Mouse (Mus musculus) lung, embryonic 16.5 days (tissue): Measurements from ENCODE around the gene Sdccag8. TPM values are rescaled to one million over a fixed set of nuclear protein-coding genes. Genes with fewer than 3 reads are reported as not detected.
A peak's percentile ranks its signal among the peaks of the same experiment; 100 is the strongest.

ENCODE experiments used
- ATAC-seq: fragments of 200-750 bp; cut with Nextera tagmentation; 2 replicates; pipeline ENCODE4 v1.8.0; 2017; ENCODE audit warnings: low read depth, mild to moderate bottlenecking, moderate library complexity
- H3K27ac ChIP-seq: fragments of 300-500 bp; sonication (generic); 2 replicates; pipeline ENCODE4 v1.5.1; 2014; ENCODE audit warnings: mild to moderate bottlenecking, control low read depth, low read length
- H3K27me3 ChIP-seq: fragments of 300-500 bp; sonication (generic); 2 replicates; pipeline ENCODE4 v1.6.1; 2014; ENCODE audit warnings: low read depth, low read length, mixed read lengths; ENCODE audit not compliant: control insufficient read depth, insufficient read depth
- H3K36me3 ChIP-seq: fragments of 300-500 bp; sonication (generic); 2 replicates; pipeline ENCODE4 v1.6.1; 2014; ENCODE audit warnings: low read length; ENCODE audit not compliant: control insufficient read depth, insufficient read depth
- H3K4me1 ChIP-seq: fragments of 300-500 bp; sonication (generic); replicated peaks from 2 replicates; pipeline ENCODE4 v1.6.1; 2014; ENCODE audit warnings: low read length, mixed read lengths; ENCODE audit not compliant: control insufficient read depth, insufficient read depth
- H3K4me2 ChIP-seq: fragments of 300-500 bp; sonication (generic); 2 replicates; pipeline ENCODE4 v1.6.1; 2014; ENCODE audit warnings: low read depth, low read length, control low read depth
- H3K4me3 ChIP-seq: fragments of 300-500 bp; sonication (generic); 2 replicates; pipeline ENCODE4 v1.5.1; 2014; ENCODE audit warnings: mild to moderate bottlenecking, low read length, control low read depth
- H3K9ac ChIP-seq: fragments of 300-500 bp; sonication (generic); 2 replicates; pipeline ENCODE4 v1.6.1; 2014; ENCODE audit warnings: low read length, control low read depth
- H3K9me3 ChIP-seq: fragments of 300-500 bp; sonication (generic); 2 replicates; pipeline ENCODE4 v1.6.1; 2016; ENCODE audit warnings: low read length; ENCODE audit not compliant: control insufficient read depth
- WGBS: fragments of 180-500 bp; shearing (Covaris S2); extraction: QIAGEN DNeasy Blood & Tissue Kit; methylation state at CpG from one replicate; pipeline ENCODE4 v1.1.7; 2014; 5-methylcytosine and 5-hydroxymethylcytosine counted together
- microRNA counts: library from miRNA; unstranded; fragments of <30 nt; microRNA quantifications from one replicate; lab custom pipeline; 2016
- microRNA-seq: library from miRNA; unstranded; fragments of <30 nt; microRNA quantifications from one replicate; pipeline ENCODE4, GENCODE M21; 2016
- polyA plus RNA-seq: library from polyadenylated mRNA; unstranded; fragments of >200 nt; fragmentation: Nextera tagmentation; extraction: Ambion mirVana; gene quantifications from 2 replicates; pipeline ENCODE4 v1.2.1, GENCODE M21; 2015

Sdccag8 gene
- polyA plus RNA-seq, 1 experiment from 2014 or later = 16.9 TPM

DNA sequence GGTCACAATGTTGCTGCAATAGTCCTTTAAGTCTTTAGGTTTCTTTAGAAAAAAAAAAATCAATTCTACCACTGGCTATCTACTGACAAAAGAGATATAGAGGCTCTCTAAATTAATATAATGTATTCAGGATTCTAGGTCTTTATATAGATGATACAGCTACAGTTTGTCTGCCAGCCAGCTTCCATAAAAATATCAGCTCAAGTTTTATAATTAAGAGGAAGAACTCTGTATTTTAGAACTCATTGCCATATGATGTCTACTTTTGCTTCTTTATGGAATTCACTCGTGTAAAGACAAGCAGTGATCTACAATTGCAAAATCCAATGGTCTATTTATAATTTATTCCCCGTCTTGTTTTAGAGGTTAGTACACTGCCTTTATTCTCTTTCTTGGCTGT is 254.7 kb downstream of the Sdccag8 start:
- no peak for ATAC-seq
- no peaks in the 10 kb centered on the region for H3K36me3 ChIP-seq
- WGBS = 85% methylated on average over 2 of the region's 2 CpGs
- H3K4me3 ChIP-seq = no peak overlapping the region
- H3K9ac ChIP-seq = no peak overlapping the region
- no peak overlapping the region for H3K27ac ChIP-seq
- no peaks in the 10 kb centered on the region for H3K27me3 ChIP-seq
- H3K9me3 ChIP-seq = no peaks in the 10 kb centered on the region
- no peak overlapping the region for H3K4me2 ChIP-seq
- no peaks in the 10 kb centered on the region for H3K4me1 ChIP-seq

MicroRNAs within 50 kb of the gene (microRNA counts, 519-probe panel; counts per million panel counts)
- microRNA mmu-miR-350 (lab: Ali Mortazavi, UCI) = 3,432 counts per million, percentile 67 among the panel's probes with 10 or more counts

Small RNAs within 50 kb of the gene (microRNA-seq; reads per million reads assigned to microRNA genes)
- gene Gm25993 (not detected), gene Mir350 (267 reads per million, percentile 61 among the genes with 10 or more reads in this experiment)

Other genes with a start within 250 kb of the Sdccag8 start
- gene Cep170, start 593 bp upstream of the Sdccag8 start, polyA plus RNA-seq = 15.5 and 17.9 TPM in 2 replicates